Mouse (Mus musculus): ENCODE measurements around the gene Il12rb2. TPM values are rescaled to one million over a fixed set of nuclear protein-coding genes. Genes with fewer than 3 reads are reported as not detected.
A peak's percentile ranks its signal among the peaks of the same experiment; 100 is the strongest.

Gene Il12rb2
- polyA plus RNA-seq, 1 experiment from 2014 or later, result 0.09 TPM

DNA sequence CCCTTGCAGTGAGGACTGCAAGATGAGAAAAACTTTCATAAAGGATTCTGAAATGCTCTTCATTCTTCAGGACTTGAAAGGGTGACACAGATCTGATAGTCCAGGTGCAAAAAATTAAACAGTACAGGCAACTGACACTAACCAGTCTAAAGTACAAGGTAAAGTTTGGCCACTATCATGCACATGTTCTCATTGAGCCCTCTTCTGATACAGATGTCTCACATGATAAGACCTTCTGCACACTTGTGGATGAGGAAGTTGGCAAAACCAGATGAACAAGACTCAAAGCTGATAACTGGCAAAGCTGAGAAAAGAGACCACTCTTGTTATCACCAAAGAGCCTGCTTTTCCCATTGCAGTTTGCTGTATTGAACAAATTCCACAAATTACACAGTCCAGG, 38.0 kb downstream of the Il12rb2 start:
- Histone ChIP-seq H3K4me1 (ENCODE audit: control insufficient read depth, insufficient read depth, low read length) (no peaks in the 10 kb centered on the region), H3K27ac (ENCODE audit: low read length) (no peak overlapping the region), H3K4me2 (ENCODE audit: low read depth, low read length) (no peak overlapping the region), H3K36me3 (ENCODE audit: control insufficient read depth, insufficient read depth, low read length) (no peaks in the 10 kb centered on the region), H3K9me3 (ENCODE audit: control insufficient read depth, low read length) (no peaks in the 10 kb centered on the region), H3K27me3 (replicated peaks; ENCODE audit: control insufficient read depth, insufficient read depth, low read length) (no peaks in the 10 kb centered on the region), H3K4me3 (ENCODE audit: low read length) (no peak overlapping the region), H3K9ac (ENCODE audit: low read depth, low read length) (no peak overlapping the region)
- no peak for ATAC-seq

DNA sequence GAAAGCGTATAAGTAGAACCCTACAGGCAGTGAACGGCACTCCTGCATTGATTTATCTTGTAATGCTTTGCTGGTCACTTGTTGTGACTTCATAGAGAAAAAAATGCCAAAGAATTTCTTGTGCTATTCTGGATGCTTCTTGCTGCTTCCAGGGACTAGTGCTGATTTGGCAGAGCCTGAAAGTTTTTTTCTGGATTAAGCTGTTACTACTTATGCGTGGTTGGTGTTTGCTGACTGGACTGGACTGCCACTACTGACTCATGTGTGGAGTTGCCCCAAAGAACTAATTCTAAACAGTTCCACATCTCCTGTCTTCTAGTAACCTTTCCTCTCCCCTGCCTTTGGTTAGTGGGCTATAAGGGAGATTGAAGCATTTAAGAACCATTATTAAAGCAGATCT, 52.2 kb downstream of the Il12rb2 start:
- Histone ChIP-seq H3K4me2 (ENCODE audit: low read depth, low read length) (no peak overlapping the region), H3K27me3 (replicated peaks; ENCODE audit: control insufficient read depth, insufficient read depth, low read length) (no peaks in the 10 kb centered on the region), H3K4me1 (ENCODE audit: control insufficient read depth, insufficient read depth, low read length) (no peaks in the 10 kb centered on the region), H3K36me3 (ENCODE audit: control insufficient read depth, insufficient read depth, low read length) (no peaks in the 10 kb centered on the region), H3K9ac (ENCODE audit: low read depth, low read length) (no peak overlapping the region), H3K27ac (ENCODE audit: low read length) (no peak overlapping the region), H3K4me3 (ENCODE audit: low read length) (no peak overlapping the region), H3K9me3 (ENCODE audit: control insufficient read depth, low read length) (no peaks in the 10 kb centered on the region)
- ATAC-seq, result no peak
- 81% methylated on average over 3 of the region's 3 CpGs for WGBS

DNA sequence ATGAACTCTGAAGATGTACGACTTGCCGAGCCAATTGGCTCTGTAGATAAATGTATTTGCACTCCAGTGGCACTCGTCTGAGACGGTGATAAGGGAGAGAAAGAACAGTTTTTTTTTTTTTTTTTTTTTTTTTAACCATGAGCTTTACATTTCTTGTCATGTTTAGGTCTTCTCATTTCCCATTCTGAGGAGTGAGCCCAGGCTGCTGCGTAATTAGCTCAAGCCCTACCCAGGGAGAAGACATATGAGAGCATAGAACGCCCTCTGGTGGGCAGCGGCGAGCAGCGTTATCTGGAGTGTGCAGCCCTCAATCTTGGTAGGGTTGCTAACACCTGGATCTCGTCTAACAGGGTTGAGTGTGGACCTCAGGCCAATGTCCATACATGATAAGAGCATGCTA, 57.5 kb downstream of the Il12rb2 start:
- WGBS, result 25% methylated on average over 10 of the region's 10 CpGs
- Histone ChIP-seq H3K27me3 (replicated peaks; ENCODE audit: control insufficient read depth, insufficient read depth, low read length) (no peaks in the 10 kb centered on the region), H3K27ac (ENCODE audit: low read length) (no peak overlapping the region), H3K9ac (ENCODE audit: low read depth, low read length) (no peak overlapping the region), H3K36me3 (ENCODE audit: control insufficient read depth, insufficient read depth, low read length) (no peaks in the 10 kb centered on the region), H3K9me3 (ENCODE audit: control insufficient read depth, low read length) (no peaks in the 10 kb centered on the region), H3K4me2 (ENCODE audit: low read depth, low read length) (no peak overlapping the region), H3K4me3 (ENCODE audit: low read length) (no peak overlapping the region), H3K4me1 (ENCODE audit: control insufficient read depth, insufficient read depth, low read length) (peaks cover 3% of the 10 kb centered on the region; the same call in 1 of the 2 replicates)
- peak; percentile 74 for ATAC-seq

DNA sequence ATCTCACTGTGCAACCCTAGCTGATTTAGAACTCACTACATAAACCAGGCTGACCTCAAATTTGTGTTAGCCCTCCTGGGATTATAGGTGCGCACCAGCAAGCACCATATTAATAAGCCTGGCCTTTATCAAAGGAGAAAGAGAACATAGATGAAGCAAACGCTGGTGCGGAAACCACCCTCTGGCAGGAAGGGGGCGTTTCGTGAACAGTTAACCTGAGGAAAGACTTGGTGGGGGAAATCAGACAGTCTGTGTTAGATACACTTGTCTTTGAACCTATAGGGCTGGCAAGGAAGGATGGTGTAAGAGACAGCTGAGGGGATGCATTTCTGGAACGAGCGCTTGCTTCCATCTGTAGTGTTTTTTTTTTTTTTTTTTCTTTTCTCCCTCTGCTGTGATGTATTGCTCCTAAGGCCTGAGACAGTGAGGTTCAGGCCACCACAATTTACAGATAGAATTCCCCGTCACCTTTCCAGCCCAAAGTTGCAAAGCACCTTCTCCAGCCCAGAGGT, 58.1 kb downstream of the Il12rb2 start:
- no peak overlapping the region for H3K4me2 ChIP-seq (ENCODE audit: low read depth, low read length)
- no peak overlapping the region for H3K9ac ChIP-seq (ENCODE audit: low read depth, low read length)
- H3K27ac ChIP-seq (ENCODE audit: low read length), result no peak overlapping the region
- peaks cover 3% of the 10 kb centered on the region; the same call in 1 of the 2 replicates for H3K4me1 ChIP-seq (ENCODE audit: control insufficient read depth, insufficient read depth, low read length)
- H3K27me3 ChIP-seq (replicated peaks; ENCODE audit: control insufficient read depth, insufficient read depth, low read length), result no peaks in the 10 kb centered on the region
- WGBS, result 82% methylated on average over 8 of the region's 8 CpGs
- no peaks in the 10 kb centered on the region for H3K36me3 ChIP-seq (ENCODE audit: control insufficient read depth, insufficient read depth, low read length)
- no peak for ATAC-seq
- H3K4me3 ChIP-seq (ENCODE audit: low read length), result no peak overlapping the region
- no peaks in the 10 kb centered on the region for H3K9me3 ChIP-seq (ENCODE audit: control insufficient read depth, low read length)

DNA sequence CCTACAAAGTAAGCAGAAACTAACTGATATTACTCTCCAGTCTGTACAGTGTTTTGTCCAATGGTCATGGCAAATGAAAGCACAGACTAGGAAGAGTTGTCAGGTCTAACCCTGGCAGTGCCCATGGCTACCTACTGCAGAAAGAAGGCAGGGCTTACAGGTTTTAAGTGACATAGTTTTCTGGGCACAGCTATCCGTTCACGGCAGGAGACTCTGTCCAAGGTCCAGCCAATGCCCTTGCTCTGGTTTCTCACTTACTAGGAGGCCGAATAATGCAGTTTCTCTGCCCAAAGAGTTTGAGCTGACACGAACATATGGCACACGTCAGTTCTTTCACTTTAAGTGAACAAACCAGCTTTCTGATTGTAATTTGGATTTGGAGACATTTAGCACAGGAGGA, 58.9 kb downstream of the Il12rb2 start:
- WGBS, result 65% methylated on average over 5 of the region's 5 CpGs
- Histone ChIP-seq H3K9me3 (ENCODE audit: control insufficient read depth, low read length) (no peaks in the 10 kb centered on the region), H3K27ac (ENCODE audit: low read length) (no peak overlapping the region), H3K27me3 (replicated peaks; ENCODE audit: control insufficient read depth, insufficient read depth, low read length) (no peaks in the 10 kb centered on the region), H3K9ac (ENCODE audit: low read depth, low read length) (no peak overlapping the region), H3K4me3 (ENCODE audit: low read length) (no peak overlapping the region), H3K4me1 (ENCODE audit: control insufficient read depth, insufficient read depth, low read length) (peaks cover 3% of the 10 kb centered on the region; the same call in 1 of the 2 replicates), H3K36me3 (ENCODE audit: control insufficient read depth, insufficient read depth, low read length) (no peaks in the 10 kb centered on the region), H3K4me2 (ENCODE audit: low read depth, low read length) (no peak overlapping the region)
- ATAC-seq, result no peak

DNA sequence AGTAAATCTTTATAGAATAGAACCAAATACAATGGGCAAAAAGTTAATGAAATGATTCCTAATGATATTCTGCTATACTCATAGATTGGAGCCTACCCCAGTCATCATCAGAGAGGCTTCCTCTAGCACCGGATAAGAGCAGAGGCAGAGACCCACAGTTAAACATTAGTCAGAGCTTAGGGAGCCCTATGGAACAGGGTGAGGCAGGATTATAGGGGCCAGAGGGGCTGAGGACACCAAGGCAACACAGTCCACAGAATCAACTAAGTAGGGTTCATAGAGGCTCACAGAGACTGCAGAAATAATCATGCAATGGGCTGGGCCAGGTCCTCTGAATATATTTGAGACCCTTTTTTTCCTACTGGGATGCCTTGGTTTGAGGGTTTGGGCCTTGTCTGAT, 61.3 kb downstream of the Il12rb2 start:
- Histone ChIP-seq H3K4me3 (ENCODE audit: low read length) (no peak overlapping the region), H3K4me1 (ENCODE audit: control insufficient read depth, insufficient read depth, low read length) (peaks cover 3% of the 10 kb centered on the region; the same call in 1 of the 2 replicates), H3K4me2 (ENCODE audit: low read depth, low read length) (0 out of 2 replicates have a peak overlapping the region, but pooled peaks have one; percentile 3), H3K9ac (ENCODE audit: low read depth, low read length) (no peak overlapping the region), H3K27ac (ENCODE audit: low read length) (no peak overlapping the region), H3K36me3 (ENCODE audit: control insufficient read depth, insufficient read depth, low read length) (no peaks in the 10 kb centered on the region), H3K27me3 (replicated peaks; ENCODE audit: control insufficient read depth, insufficient read depth, low read length) (no peaks in the 10 kb centered on the region), H3K9me3 (ENCODE audit: control insufficient read depth, low read length) (no peaks in the 10 kb centered on the region)
- 46% methylated on average over 1 of the region's 1 CpGs for WGBS
- ATAC-seq, result peak; percentile 94

DNA sequence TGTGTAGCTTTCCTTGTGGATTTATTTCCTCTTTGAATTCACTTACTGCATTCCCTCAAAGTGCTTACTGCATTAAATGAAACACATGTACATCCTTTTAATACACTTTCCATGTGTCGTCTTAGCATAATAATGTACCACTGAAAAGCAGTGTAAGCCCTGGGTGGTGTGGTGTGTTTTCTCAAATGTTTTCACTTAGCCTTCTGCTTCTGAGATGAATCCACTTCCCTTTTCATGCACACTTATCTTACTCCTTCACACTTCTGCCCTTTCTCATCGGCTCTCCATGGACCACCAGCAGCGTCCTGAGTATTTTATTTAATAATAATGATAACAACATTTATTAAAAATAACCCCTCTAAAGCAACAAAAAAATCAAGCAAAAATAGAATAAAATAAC, 66.2 kb downstream of the Il12rb2 start:
- Histone ChIP-seq H3K9ac (ENCODE audit: low read depth, low read length) (no peak overlapping the region), H3K27ac (ENCODE audit: low read length) (no peak overlapping the region), H3K36me3 (ENCODE audit: control insufficient read depth, insufficient read depth, low read length) (no peaks in the 10 kb centered on the region), H3K4me1 (ENCODE audit: control insufficient read depth, insufficient read depth, low read length) (no peaks in the 10 kb centered on the region), H3K27me3 (replicated peaks; ENCODE audit: control insufficient read depth, insufficient read depth, low read length) (no peaks in the 10 kb centered on the region), H3K4me2 (ENCODE audit: low read depth, low read length) (no peak overlapping the region), H3K4me3 (ENCODE audit: low read length) (no peak overlapping the region), H3K9me3 (ENCODE audit: control insufficient read depth, low read length) (no peaks in the 10 kb centered on the region)
- 80% methylated on average over 3 of the region's 3 CpGs for WGBS
- ATAC-seq, result no peak

DNA sequence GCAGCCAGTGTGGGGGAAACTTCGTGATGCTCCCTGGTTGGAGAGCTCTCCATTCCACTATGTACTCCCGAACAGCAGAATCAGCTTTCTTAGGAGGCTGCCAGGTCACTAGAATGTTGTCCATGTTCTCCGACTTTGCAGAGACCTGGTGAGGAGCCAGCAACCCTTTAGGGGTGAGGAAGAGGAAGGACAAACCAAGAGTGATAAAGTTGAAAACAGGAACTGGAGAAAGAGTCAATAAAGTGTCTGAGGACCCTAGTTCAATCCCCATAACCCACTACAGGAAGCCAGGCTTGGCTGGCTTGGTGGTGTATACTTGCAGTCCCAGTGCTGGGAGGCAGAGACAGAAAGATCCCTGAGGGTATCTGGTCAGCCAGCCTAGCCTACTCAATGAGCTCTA, 67.0 kb downstream of the Il12rb2 start:
- Histone ChIP-seq H3K9me3 (ENCODE audit: control insufficient read depth, low read length) (no peaks in the 10 kb centered on the region), H3K4me3 (ENCODE audit: low read length) (no peak overlapping the region), H3K27me3 (replicated peaks; ENCODE audit: control insufficient read depth, insufficient read depth, low read length) (no peaks in the 10 kb centered on the region), H3K9ac (ENCODE audit: low read depth, low read length) (no peak overlapping the region), H3K27ac (ENCODE audit: low read length) (no peak overlapping the region), H3K4me1 (ENCODE audit: control insufficient read depth, insufficient read depth, low read length) (no peaks in the 10 kb centered on the region), H3K4me2 (ENCODE audit: low read depth, low read length) (no peak overlapping the region), H3K36me3 (ENCODE audit: control insufficient read depth, insufficient read depth, low read length) (no peaks in the 10 kb centered on the region)
- 77% methylated on average over 3 of the region's 3 CpGs for WGBS
- ATAC-seq, result no peak

DNA sequence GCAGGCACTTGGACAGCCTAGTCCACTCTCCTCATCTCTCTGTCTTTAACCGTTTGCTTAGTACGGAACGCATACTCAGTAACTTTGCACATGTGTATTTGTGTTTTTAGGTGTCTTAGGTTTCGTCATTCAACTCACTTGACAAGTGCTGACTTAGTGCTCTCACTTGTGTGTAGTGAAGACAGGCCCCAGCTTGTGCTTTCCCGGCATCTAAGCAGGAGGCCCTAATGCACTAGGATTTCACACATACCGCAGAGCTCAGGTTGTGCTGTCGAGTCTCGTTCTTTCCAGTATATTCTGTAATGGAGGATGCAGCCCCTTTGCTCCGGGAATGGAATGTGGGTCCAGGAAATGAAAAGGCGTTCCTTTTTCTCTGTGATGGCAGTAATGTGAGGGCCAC, 72.8 kb downstream of the Il12rb2 start:
- Histone ChIP-seq H3K4me3 (ENCODE audit: low read length) (no peak overlapping the region), H3K27me3 (replicated peaks; ENCODE audit: control insufficient read depth, insufficient read depth, low read length) (no peaks in the 10 kb centered on the region), H3K27ac (ENCODE audit: low read length) (no peak overlapping the region), H3K36me3 (ENCODE audit: control insufficient read depth, insufficient read depth, low read length) (no peaks in the 10 kb centered on the region), H3K9me3 (ENCODE audit: control insufficient read depth, low read length) (no peaks in the 10 kb centered on the region), H3K4me2 (ENCODE audit: low read depth, low read length) (no peak overlapping the region), H3K4me1 (ENCODE audit: control insufficient read depth, insufficient read depth, low read length) (peaks cover 16% of the 10 kb centered on the region), H3K9ac (ENCODE audit: low read depth, low read length) (no peak overlapping the region)
- no peak for ATAC-seq
- 86% methylated on average over 10 of the region's 10 CpGs for WGBS

DNA sequence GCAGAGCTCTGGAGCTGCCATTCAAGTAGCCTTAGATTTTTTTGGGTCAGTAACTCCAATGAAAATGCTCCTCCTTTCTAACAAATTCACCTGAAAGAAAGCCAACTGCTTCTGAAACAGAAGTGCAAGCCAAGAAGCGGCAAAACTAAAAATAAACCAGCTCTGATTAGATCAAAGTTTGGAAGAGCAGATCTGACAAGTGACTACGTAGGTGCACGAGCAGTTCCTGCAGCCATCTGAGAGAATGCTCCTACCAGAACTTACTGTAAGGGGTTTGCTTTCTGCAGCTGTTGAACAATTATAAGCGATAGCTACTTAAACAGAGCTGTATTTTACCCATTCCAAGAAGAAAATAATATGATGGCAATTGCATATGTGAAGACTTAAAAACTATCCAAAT, 73.5 kb downstream of the Il12rb2 start:
- Histone ChIP-seq H3K4me3 (ENCODE audit: low read length) (no peak overlapping the region), H3K4me1 (ENCODE audit: control insufficient read depth, insufficient read depth, low read length) (peaks cover 16% of the 10 kb centered on the region), H3K9me3 (ENCODE audit: control insufficient read depth, low read length) (no peaks in the 10 kb centered on the region), H3K27ac (ENCODE audit: low read length) (0 out of 2 replicates have a peak overlapping the region, but pooled peaks have one; percentile 18), H3K27me3 (replicated peaks; ENCODE audit: control insufficient read depth, insufficient read depth, low read length) (no peaks in the 10 kb centered on the region), H3K4me2 (ENCODE audit: low read depth, low read length) (no peak overlapping the region), H3K9ac (ENCODE audit: low read depth, low read length) (no peak overlapping the region), H3K36me3 (ENCODE audit: control insufficient read depth, insufficient read depth, low read length) (no peaks in the 10 kb centered on the region)
- 87% methylated on average over 4 of the region's 4 CpGs for WGBS
- no peak for ATAC-seq

Data from intestine, embryonic 16.5 days (tissue).